Mouse (Mus musculus): ENCODE measurements at regions not wholly inside any gene's neighbourhood (a gene's known extent, or its start where the extent isn't known, plus 50 kb on each side); places are given as distances from the start of the nearest gene placed in this dataset.
"Not testable (repeated sequence)": the region's sequence is repeated elsewhere in the genome, so short reads cannot be mapped to it uniquely, and the experiment has no call there.

DNA sequence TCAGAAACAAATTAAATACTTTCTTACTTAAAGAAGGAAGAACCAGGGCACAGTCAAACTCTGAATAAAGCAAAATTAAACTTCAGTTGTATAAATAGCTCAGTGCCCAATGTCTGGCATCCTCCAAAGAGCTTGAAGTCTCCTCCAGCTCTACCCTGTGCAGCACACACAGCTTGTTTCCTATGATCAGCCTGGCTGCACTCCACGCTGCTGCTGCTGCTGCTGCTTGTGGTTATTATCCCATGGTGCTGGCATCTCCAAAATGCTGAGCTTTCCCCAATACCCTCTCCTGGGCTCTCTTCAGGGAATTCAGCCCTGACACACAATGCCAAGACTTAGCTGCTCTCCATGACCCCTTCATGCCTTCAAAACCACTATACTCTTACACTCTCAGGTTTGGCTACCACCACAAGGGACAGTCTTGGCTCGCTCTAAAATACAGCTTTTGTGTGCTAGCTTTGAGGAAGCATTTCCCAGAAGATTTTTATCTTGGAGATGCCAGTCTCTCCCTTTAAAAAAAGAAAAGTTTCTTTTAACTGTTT is 121.0 kb downstream of the Rab10 start:
- DNase-seq (ENCODE audit: low spot score): not testable (repeated sequence)

DNA sequence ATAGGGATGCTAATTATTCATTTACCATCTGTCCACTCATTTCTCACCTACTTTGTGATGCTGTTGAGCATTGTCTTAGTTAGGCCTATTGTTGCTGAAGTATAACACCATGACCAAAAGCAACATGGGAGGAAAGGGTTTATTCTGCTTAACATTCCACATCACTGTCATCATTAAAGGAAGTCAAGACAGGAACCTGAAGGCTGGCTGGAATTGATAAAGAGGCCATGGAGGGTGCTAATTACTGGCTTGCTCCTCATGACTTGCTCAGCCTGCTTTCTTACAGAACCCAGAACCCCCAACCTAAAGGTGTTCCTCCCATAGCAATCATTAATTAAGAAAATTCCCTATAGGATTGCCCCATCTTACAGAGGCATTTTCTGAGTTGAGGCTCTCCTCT is 121.6 kb downstream of the Rab10 start:
- DNase-seq (ENCODE audit: low spot score): no peak

DNA sequence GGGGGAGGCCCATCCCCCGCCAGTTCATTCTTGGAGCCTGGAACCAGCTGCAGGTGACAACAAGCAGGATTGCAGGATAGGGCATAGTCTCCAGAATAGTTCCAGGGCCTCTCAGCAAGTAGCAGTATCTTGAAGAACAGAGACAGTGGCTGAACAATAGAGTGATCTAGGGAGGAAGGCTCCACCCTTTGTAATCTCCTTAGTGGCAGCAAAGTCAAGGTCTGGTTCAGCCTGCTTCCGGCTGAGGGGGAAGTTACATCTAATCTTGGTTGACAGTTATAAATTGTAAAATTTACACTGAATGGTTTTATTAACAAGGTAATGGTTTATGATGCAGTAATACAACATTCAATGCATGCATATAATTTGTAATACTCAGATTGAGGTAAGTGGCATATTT is 136.4 kb downstream of the Rab10 start:
- no peak for DNase-seq (ENCODE audit: low spot score)

DNA sequence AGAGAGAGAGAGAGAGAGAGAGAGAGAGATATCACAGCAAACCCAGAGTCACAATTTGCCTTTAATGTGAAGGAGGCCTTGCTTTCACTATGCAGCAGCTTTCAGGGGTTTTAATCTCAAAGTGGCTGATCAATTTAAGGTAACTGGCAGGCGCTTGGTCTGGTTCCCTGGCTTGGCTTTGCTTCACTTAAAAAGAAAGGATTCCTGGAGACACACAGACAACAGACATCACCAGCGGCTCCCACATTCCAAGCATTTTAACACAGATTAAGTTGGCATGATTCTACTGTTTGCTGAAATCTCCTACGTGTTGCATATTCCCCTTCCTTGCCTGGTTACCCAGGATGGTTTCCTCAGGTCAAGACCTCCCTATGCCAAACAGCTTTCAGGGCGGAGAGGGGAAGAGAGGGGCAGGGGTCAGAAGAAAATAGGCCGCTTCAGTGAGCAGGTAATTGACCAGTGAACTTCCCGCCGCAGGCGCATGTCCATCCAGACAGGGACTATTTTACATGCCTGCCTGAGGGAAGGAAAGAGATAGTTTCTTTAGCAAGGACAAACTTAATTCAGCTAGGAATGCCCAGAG is 140.0 kb downstream of the Rab10 start:
- DNase-seq (ENCODE audit: low spot score): not testable (repeated sequence)

DNA sequence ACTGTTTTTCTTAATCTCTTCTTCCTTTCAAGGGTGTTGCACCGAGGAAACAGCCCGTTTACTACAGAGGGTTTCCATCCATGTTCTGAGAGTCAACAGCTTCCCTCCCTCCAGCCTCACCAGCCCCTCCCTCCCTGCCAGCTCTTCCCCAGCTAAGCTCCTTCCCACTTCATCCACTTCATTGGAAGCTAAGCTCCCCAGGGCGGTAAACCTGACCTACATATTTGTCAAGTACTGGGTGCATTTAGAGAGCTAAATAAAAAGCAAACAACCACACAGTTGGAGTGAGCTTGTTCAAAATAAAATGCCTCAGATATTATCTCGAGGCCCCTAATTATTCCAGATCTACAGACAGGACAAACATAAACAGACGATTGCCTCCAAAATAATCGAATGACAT is 148.1 kb downstream of the Rab10 start:
- DNase-seq (ENCODE audit: low spot score): not testable (repeated sequence)

DNA sequence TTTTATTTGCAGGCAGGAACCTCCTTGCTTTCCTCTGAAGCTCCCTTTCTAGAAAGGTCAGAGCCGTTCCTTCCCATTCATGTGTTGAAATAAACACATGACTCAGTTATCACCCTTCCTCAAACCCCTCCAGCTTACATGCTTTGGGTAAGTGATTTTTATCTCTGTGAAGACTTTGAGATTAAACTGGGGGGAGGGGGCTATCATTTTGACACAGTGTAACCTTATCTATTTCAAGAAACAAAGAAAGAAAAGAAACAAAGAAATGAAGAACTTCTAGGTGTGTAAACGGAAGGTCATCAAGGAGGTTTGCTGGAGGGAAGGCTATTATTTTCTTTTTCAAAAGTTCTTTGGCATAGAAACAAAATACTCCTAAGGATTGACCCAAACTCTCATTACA is 151.0 kb downstream of the Rab10 start:
- not testable (repeated sequence) for DNase-seq (ENCODE audit: low spot score)

DNA sequence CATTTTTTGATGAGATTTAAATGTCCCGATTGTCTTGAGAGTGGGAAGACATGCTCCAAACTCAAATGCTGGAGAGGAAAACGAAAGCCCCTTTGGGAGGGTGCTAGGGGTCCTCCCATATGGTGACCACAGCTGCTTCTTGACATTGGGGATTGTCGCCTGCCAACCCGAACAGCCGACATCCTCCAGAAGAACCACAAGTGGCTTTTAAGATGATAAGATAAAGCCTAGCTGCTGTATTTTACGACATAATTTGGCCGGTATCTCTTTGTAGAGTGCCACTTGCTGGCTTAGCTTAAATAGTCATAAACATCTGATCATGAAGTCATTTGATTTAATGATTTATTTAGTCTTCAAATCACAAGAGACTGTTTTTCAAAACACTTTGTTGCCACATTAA is 156.1 kb downstream of the Rab10 start:
- not testable (repeated sequence) for DNase-seq (ENCODE audit: low spot score)

DNA sequence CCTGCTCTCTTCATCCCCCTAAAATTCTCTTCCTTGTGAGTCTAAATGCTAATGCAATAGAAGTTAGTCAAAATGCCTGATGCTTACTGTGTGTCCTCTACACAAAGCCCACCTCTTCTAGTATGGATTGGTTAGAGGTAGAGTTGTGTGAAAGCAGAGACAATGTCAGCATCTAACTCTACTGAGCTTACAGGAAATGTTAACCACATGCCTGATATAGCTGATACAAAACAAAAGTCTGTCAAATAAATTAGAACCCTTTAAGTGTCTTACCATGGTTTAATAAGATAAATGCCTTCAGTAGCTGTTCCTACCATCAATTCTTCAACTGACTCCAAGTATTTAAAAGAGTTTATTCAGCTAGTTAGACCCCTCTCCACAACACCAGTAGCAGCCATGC is 177.2 kb downstream of the Rab10 start:
- DNase-seq (ENCODE audit: low spot score): not testable (repeated sequence)

DNA sequence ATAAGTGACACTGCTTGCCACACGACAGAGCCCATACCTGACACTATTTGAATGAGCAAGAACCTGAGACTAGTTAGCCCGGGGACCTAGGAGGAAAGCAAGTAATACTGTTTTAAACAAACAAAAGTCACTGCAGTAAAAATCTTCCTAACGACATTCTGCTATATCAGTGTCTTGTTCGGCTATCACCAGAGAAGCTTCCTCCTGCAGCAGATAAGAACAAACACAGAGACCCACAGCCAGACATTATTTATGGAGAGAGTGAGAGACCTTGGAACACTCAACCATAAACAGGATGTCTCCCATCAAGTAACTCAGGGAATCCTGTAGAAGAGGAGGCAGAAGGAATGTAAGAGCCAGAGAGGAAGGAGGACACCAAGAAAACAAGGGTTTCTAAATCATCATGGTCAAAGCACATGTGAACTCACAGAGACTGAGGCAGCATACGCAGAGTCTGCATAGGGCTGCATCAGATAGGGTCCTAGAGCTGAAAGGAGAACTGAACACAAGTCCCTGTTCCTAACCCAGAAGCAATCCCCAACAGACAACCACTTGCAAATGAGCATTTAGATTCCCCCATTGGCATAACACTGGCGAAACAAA is 178.5 kb downstream of the Rab10 start:
- DNase-seq (ENCODE audit: low spot score): not testable (repeated sequence)

DNA sequence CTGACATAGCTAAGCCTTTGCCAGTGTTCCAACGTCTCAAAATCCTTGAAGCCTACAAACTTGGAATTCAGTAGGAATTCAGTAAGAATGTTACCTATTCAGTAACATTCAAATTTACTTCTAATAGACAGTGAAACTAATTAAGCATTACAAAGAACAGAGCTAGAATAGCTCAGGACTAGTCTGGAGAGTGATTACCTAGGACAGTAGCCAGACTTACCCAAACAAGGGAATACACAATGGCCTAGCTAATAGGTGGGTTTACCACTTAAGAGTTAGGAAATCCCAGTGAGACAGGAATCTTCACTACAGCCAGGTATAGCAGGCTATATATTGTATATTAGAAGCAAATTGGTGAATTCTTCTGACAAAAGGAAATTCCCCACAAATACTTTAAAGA is 182.4 kb downstream of the Rab10 start:
- not testable (repeated sequence) for DNase-seq (ENCODE audit: low spot score)

DNA sequence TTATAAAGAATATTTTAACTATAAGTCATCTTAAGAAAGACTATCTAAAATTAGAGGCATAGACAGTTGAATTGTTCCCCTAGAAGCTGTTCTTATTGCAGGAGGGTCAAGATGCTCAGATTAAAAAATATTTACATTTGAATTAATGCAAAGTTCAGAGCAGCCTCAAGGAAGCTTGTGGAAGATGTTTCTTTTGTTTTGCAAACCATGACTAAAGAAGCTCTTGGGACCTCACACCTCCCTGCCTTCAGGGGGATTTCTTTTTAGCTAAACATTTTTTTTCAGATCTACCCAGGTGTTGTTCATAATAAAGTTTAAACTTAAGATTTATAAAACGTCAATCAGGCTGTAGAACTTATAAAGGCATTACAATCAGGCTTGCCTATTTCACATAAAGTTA is 185.7 kb downstream of the Rab10 start:
- DNase-seq (ENCODE audit: low spot score): no peak

DNA sequence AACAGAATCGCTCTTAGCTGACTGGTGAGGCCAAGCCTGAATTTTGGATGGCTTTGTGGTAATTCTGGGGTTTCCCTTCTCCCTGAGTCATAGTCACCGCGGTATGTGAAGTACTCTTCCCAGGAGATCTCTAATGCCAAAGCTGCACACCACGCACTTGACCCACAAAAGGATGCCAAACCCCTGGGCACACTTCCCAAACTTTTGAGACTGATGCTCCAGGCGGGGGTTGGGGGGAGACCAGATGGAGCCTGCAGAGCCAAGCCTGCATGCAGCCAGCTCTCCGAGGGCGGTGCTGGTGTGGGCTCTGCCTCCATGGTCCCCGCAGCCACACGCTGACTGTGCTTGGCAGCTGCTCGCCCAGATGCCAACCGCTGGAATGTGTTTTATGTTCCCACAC is 199.2 kb downstream of the Rab10 start:
- DNase-seq (ENCODE audit: low spot score): not testable (repeated sequence)

DNA sequence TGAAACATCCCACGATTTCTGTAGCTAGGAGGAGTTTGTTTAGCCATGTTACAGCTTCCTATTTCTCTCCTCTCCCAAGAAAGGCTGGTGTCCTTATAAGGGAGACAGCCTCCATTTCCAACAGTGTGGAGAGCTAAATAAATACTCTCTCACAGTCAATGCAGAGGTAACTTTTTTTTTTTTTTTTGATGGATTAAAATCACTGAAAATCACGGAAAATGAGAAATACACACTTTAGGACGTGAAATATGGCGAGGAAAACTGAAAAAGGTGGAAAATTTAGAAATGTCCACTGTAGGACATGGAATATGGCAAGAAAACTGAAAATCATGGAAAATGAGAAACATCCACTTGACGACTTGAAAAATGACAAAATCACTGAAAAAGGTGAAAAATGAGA is 200.1 kb downstream of the Rab10 start:
- peak; percentile 55 for DNase-seq (ENCODE audit: low spot score)

DNA sequence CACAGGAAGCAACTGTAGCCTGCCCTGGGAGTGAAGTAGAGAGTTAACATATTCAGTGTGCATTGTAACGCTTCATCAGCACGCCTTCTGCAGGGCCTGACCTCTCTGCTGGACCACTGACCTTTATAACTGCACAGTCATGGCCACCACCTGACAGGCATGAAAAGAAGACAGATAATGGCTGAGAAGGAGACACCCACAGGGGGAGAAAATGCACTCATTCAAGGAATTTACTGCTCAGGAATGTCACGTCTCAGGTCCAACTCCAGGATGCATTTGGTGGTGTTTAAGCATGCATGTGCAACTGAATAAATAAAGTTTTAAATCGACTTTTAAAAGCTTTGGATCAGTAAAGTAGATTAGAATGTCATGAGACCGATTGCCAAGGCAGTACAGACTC is 207.8 kb downstream of the Rab10 start:
- not testable (repeated sequence) for DNase-seq (ENCODE audit: low spot score)

DNA sequence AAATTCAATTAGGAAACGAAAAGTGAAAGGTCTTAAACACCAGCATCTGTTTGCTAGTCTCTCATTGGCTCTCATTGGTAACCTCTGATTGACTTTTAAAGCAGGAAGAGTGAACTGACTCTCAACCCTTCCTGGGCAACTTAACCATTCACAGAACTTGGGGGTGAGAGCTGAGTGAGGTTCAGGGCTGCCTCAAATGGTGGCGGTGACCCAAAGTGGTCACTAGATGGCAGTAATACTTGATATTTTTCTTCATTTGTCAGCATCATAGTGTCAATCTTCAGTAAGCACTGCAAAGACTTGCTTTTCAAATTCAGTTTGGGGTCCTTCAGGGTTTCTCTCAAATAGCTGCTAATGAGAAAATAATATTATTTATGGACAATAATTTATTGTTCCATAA is 211.6 kb downstream of the Rab10 start:
- peak; percentile 36 for DNase-seq (ENCODE audit: low spot score)

DNA sequence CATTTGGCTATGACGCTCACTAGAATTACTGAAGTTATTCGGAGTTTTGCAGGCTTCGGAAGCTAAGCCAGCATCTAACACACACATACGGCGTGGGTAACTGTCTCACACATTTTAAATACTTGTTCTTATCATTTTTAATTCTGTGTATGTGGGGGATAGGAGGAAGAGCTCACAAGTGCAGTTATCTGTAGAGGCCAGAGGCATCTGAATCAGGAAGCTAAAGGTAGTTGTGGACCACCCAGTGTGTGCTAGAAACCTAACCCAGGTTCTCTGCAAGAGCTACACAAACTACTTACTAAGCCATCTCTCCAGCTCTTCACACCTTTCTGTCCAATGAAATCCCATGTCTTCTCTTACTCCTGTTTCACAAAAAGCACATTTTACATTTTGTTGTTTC is 215.3 kb downstream of the Rab10 start:
- no peak for DNase-seq (ENCODE audit: low spot score)

DNA sequence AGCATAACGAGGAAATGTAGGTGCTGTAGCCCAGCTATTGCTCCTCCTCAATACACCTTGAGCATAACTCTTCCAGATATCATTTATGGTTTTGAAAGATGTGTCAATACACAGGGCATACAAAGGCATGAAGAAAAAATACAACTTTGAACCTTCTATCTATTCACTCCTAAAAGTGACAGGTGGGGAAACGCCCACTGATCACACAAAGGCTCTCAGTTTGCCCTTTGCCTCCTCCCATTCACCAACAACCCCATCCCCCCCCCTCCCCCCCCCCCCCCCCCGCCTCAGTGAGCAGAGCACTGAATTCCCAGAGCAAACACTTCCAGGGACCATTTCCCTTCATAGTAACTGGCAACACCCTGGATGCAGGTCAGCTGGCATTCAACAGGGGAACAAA is 216.8 kb downstream of the Rab10 start:
- DNase-seq (ENCODE audit: low spot score): not testable (repeated sequence)

DNA sequence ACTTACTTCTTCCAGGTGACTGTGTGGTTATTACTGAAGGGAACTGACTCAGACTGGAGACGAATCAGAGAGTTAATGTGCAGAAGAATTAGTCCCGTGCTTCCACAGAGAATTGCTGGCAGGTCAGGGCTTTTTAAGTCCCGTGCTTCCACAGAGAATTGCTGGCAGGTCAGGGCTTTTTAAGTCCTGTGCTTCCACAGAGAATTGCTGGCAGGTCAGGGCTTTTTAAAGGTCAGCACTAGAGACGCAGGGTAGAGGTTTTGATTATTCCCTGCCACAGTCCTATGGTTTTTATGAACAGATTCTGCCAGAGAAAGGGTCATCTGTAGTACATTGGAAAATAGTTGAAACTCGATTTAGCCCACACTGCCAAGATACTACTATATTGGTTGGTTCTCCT is 260.2 kb downstream of the Rab10 start:
- not testable (repeated sequence) for DNase-seq (ENCODE audit: low spot score)

DNA sequence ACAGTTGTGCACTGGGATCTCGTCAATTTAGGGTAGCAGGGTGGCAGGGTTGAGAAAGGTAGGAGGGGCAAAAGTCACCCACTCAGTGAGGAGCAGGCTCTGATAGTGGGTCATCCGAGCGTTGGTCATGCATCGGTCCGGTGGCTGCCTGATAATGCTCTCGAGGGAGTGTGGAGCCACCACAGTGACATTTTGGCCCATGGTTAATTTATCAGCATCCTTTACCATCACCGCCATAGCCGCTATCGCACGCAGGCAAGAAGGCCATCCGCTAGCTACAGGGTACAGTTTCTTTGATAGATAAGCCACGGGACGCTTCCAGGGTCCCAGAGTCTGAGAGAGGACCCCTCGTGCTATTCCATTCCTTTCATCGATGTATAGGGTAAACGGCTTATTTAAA is 291.3 kb downstream of the Rab10 start:
- DNase-seq (ENCODE audit: low spot score): not testable (repeated sequence)

DNA sequence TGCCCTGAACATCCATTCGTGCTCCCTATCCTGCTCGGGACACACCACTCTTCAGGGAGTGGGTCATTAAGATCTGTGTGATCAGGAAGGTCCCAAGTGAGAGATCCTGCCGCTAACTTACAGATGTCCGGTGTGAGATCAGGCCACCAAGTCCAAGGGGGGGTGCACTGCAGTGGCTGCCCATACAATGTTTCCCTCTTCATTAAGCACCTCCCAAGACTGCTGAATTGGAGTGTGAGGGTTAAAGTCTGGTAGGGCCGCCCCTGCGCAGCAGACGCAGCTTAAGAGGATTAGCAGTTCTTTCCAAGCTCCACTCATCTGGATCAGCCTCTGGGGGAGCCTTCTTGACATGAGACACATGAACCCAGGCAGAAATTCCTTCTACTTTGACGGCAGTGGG is 293.0 kb downstream of the Rab10 start:
- DNase-seq (ENCODE audit: low spot score): not testable (repeated sequence)

Measured in left cerebral cortex, adult 11 months (tissue).